Mouse (Mus musculus) cortical plate, adult 2 months (tissue): ENCODE measurements around the gene Tmem136.

Source experiments
- CTCF ChIP-seq: fragments of 200-500 bp; IDR thresholded peaks from 2 replicates; pipeline ENCODE4 v1.5.1; 2011; ENCODE audit warnings: mild to moderate bottlenecking, control low read depth, low read length; ENCODE audit not compliant: insufficient read depth; ENCODE audit errors: extremely low read depth
- POLR2A ChIP-seq: fragments of 200-500 bp; IDR thresholded peaks from 2 replicates; pipeline ENCODE4 v1.6.1; 2011; ENCODE audit warnings: mild to moderate bottlenecking, low read length, control low read depth; ENCODE audit not compliant: insufficient read depth; ENCODE audit errors: extremely low read depth

DNA sequence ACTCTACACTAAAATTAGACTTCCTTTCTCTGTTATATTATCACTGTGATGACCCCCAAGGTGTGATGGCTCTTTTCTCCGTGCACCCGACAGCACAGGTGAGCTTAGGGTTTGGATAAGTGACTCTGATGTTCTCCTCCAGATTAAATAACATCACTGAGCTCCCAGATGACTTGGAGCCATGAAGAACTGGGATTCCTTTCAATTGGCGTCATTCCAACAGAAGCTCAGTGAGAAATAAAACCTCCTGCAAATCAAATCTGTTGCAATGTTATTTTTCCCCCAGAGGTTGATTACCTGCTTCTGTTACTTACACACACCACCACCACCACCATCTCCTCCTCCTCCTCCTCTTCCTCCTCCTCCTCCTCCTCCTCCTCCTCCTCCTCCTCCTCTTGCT lies 22.6 kb downstream of the Tmem136 start:
- TF ChIP-seq CTCF (no peak), POLR2A (no peak)
